ENCODE assay signal across 18 mouse cellular contexts in the genomic region with DNA sequence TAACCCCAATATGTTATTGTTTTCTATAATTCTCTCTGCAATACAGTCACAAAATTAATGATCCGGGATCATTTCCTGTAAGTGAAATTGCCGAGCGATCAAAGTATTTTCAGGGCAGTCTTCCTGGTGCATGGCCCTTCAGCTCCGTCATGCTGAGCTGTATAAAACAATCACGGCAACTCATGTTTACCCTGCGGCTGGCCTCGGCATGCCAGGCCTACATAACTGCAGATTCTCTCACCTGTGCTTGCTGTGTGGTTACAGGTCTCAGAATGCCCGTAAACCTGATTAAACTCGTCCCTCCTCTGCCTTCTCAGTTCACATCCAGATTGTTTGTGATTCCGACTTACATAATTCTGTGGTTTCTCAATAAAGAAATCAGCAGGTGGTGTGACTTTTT.
A peak's percentile ranks its signal among the peaks of the same experiment; 100 is the strongest.
DNase-seq lines count a peak whose midpoint lies in the region; ATAC-seq lines count a peak whose summit lies in the region.
"Had no signal": no experiment of that assay in that cellular context is flagged by ENCODE, and none has a peak within 500 bp of the region (broad histone marks: within the 10 kb centered on the region; RNA-seq: fewer than 3 reads in every experiment).

No protein-coding gene starts in this region.

- no peaks in the 10 kb centered on the region for H3K36me3 ChIP-seq in kidney, embryonic 14.5 days (ENCODE audit: control insufficient read depth, insufficient read depth, low read length)
- H3K36me3 ChIP-seq in limb, embryonic 13.5 days, result no peaks in the 10 kb centered on the region
- H3K36me3 ChIP-seq in neural tube, embryonic 15.5 days, result no peaks in the 10 kb centered on the region
- H3K36me3 ChIP-seq: hindbrain, embryonic 15.5 days; neural tube, embryonic 12.5 days had no signal

- no peak overlapping the region for H3K4me3 ChIP-seq in kidney, embryonic 14.5 days (ENCODE audit: low read length)
- H3K4me3 ChIP-seq in limb, embryonic 13.5 days, result no peak overlapping the region
- H3K4me3 ChIP-seq in neural tube, embryonic 15.5 days (replicated peaks), result no peak overlapping the region
- H3K4me3 ChIP-seq: hindbrain, embryonic 15.5 days; neural tube, embryonic 12.5 days had no signal

- peak; percentile 9 for DNase-seq in kidney, postnatal 10 days
- DNase-seq in urinary bladder, adult 18-20 months (ENCODE audit: low spot score in 2 of 2), result peak; percentile 16 to 53
- no peak for DNase-seq in urinary bladder, adult 2 months (ENCODE audit: low spot score)
- peak; percentile 30 to 48 for DNase-seq in urinary bladder, postnatal 36 days (ENCODE audit: low spot score in 2 of 2)
- DNase-seq: adrenal gland, adult 2 months; cerebellum, adult 9-11 months; heart, postnatal 14 days; kidney, adult 8-10 months; lung, embryonic 14.5 days; right cerebral cortex, postnatal 14 days had no signal

- H3K27me3 ChIP-seq in kidney, embryonic 14.5 days (ENCODE audit: control insufficient read depth, insufficient read depth, low read length), result no peaks in the 10 kb centered on the region
- H3K27me3 ChIP-seq in limb, embryonic 13.5 days, result no peaks in the 10 kb centered on the region
- no peaks in the 10 kb centered on the region for H3K27me3 ChIP-seq in neural tube, embryonic 15.5 days (replicated peaks)
- H3K27me3 ChIP-seq: hindbrain, embryonic 15.5 days; neural tube, embryonic 12.5 days had no signal

- H3K4me1 ChIP-seq in kidney, embryonic 14.5 days (ENCODE audit: control insufficient read depth, insufficient read depth, low read length), result no peaks in the 10 kb centered on the region
- H3K4me1 ChIP-seq in limb, embryonic 13.5 days, result peaks cover 23% of the 10 kb centered on the region; the same call in 1 of the 2 replicates
- H3K4me1 ChIP-seq in neural tube, embryonic 15.5 days, result no peaks in the 10 kb centered on the region
- H3K4me1 ChIP-seq: hindbrain, embryonic 15.5 days; neural tube, embryonic 12.5 days had no signal

- H3K9ac ChIP-seq in kidney, embryonic 14.5 days (ENCODE audit: low read depth, low read length), result no peak overlapping the region
- no peak overlapping the region for H3K9ac ChIP-seq in limb, embryonic 13.5 days
- H3K9ac ChIP-seq in neural tube, embryonic 15.5 days (replicated peaks), result no peak overlapping the region
- H3K9ac ChIP-seq: hindbrain, embryonic 15.5 days; lung, embryonic 14.5 days; neural tube, embryonic 12.5 days had no signal

- no peak for ATAC-seq in kidney, embryonic 14.5 days (ENCODE audit: low FRiP score, low TSS enrichment)
- ATAC-seq in limb, embryonic 13.5 days (ENCODE audit: low FRiP score, low read depth), result 0 out of 2 replicates have a peak, but pooled peaks have one; percentile 54
- no peak for ATAC-seq in megakaryocyte-erythroid progenitor cell, adult 5-6 weeks (replicated peaks; ENCODE audit: low FRiP score, low TSS enrichment, poor library complexity, severe bottlenecking)
- ATAC-seq in neural tube, embryonic 15.5 days (ENCODE audit: low FRiP score), result no peak
- ATAC-seq: forebrain, embryonic 14.5 days had no signal

- no peaks in the 10 kb centered on the region for H3K9me3 ChIP-seq in kidney, embryonic 14.5 days (ENCODE audit: control insufficient read depth, low read length)
- H3K9me3 ChIP-seq in limb, embryonic 13.5 days, result no peaks in the 10 kb centered on the region
- H3K9me3 ChIP-seq in neural tube, embryonic 15.5 days (replicated peaks), result no peaks in the 10 kb centered on the region
- H3K9me3 ChIP-seq: hindbrain, embryonic 15.5 days; neural tube, embryonic 12.5 days had no signal

- H3K4me2 ChIP-seq in kidney, embryonic 14.5 days (replicated peaks; ENCODE audit: low read depth, low read length), result no peak overlapping the region
- H3K4me2 ChIP-seq in limb, embryonic 13.5 days (replicated peaks), result no peak overlapping the region
- H3K4me2 ChIP-seq in neural tube, embryonic 15.5 days, result no peak overlapping the region
- H3K4me2 ChIP-seq: heart, embryonic 11.5 days; hindbrain, embryonic 15.5 days; lung, embryonic 14.5 days; neural tube, embryonic 12.5 days had no signal

- no peak overlapping the region for H3K27ac ChIP-seq in kidney, embryonic 14.5 days (ENCODE audit: low read depth, low read length)
- H3K27ac ChIP-seq in limb, embryonic 13.5 days, result peak overlapping the region; percentile 76; the same call in 1 of the 2 replicates
- H3K27ac ChIP-seq in neural tube, embryonic 15.5 days (replicated peaks), result no peak overlapping the region
- H3K27ac ChIP-seq: hindbrain, embryonic 15.5 days; neural tube, embryonic 12.5 days had no signal

- 66% methylated on average over 10 of the region's 10 CpGs for WGBS in kidney, embryonic 14.5 days
- 35% methylated on average over 10 of the region's 10 CpGs for WGBS in limb, embryonic 13.5 days
- WGBS in neural tube, embryonic 15.5 days, result 65% methylated on average over 10 of the region's 10 CpGs
